Mouse (Mus musculus) erythroid progenitor cell, adult 5-6 weeks (primary cell): ENCODE data around the gene Il17d. TPM values are rescaled to one million over a fixed set of nuclear protein-coding genes. Genes with fewer than 3 reads are reported as not detected.

Experiments
- ATAC-seq: replicated peaks from 2 replicates; pipeline ENCODE4 v1.8.0; 2016; ENCODE audit warnings: moderate number of reproducible peaks, mild to moderate bottlenecking, moderate TSS enrichment, inconsistent platforms; ENCODE audit not compliant: poor library complexity, low FRiP score, severe bottlenecking
- total RNA-seq, 2 experiments: library from RNA; stranded (forward) in 1 of 2; stranded (reverse) in 1 of 2; fragments of 150-400 nt in 1 of 2; fragments of 186-747, 209-891 nt in 1 of 2; gene quantifications; 2 replicates each; pipeline versions ENCODE4 v1.2.3 to v1.2.4; 2015 to 2017; ENCODE audit warnings: low replicate concordance in 2 of 2

The Il17d gene
- total RNA-seq, 2 experiments from 2014 or later = not detected

- ATAC-seq = no peak
Observed at GRCm38 (mm10) chr14:57534346-57534745, 9.8 kb downstream of the Il17d start.

GRCm38 (mm10) chr14:57534961-57535360 is 10.4 kb downstream of the Il17d start:
- no peak for ATAC-seq

GRCm38 (mm10) chr14:57535646-57536045 is 11.1 kb downstream of the Il17d start:
- no peak for ATAC-seq

GRCm38 (mm10) chr14:57536820-57537219 is 12.2 kb downstream of the Il17d start:
- no peak for ATAC-seq

- ATAC-seq = no peak
Observed at GRCm38 (mm10) chr14:57537261-57538015, 12.9 kb downstream of the Il17d start.

- ATAC-seq = no peak
Observed at GRCm38 (mm10) chr14:57540683-57541082, 16.1 kb downstream of the Il17d start.

- no peak for ATAC-seq
Observed at GRCm38 (mm10) chr14:57542231-57542630, 17.7 kb downstream of the Il17d start.

- no peak for ATAC-seq
Observed at GRCm38 (mm10) chr14:57543420-57544039, 19.0 kb downstream of the Il17d start.

- ATAC-seq = no peak
Observed at GRCm38 (mm10) chr14:57545526-57545925, 20.9 kb downstream of the Il17d start.

GRCm38 (mm10) chr14:57546131-57546530 is 21.6 kb downstream of the Il17d start:
- ATAC-seq = no peak

GRCm38 (mm10) chr14:57546557-57547021 is 22.0 kb downstream of the Il17d start:
- ATAC-seq = no peak

GRCm38 (mm10) chr14:57547062-57547461 is 22.5 kb downstream of the Il17d start:
- no peak for ATAC-seq

- ATAC-seq = no peak
Observed at GRCm38 (mm10) chr14:57552945-57553344, 28.4 kb downstream of the Il17d start.

- ATAC-seq = no peak
Observed at GRCm38 (mm10) chr14:57554434-57554833, 29.9 kb downstream of the Il17d start.

- ATAC-seq = no peak
Observed at GRCm38 (mm10) chr14:57555471-57556070, 31.0 kb downstream of the Il17d start.

- ATAC-seq = no peak
Observed at GRCm38 (mm10) chr14:57556922-57557321, 32.3 kb downstream of the Il17d start.

- no peak for ATAC-seq
Observed at GRCm38 (mm10) chr14:57565626-57566025, 41.0 kb downstream of the Il17d start.

- ATAC-seq = peak; percentile 100
Observed at GRCm38 (mm10) chr14:57571155-57572133, 46.9 kb downstream of the Il17d start, which contains the start of gene Eef1akmt1. Gene Eef1akmt1 (minus strand): TSS chr14:57571612.

GRCm38 (mm10) chr14:57574792-57575587 is 50.4 kb downstream of the Il17d start:
- no peak for ATAC-seq
